Mouse (Mus musculus) lung, embryonic 16.5 days (tissue): ENCODE measurements around the gene Gm10260. TPM values are rescaled to one million over a fixed set of nuclear protein-coding genes. Genes with fewer than 3 reads are reported as not detected.

Experiments used
- ATAC-seq: fragments of 200-750 bp; cut with Nextera tagmentation; 2 replicates; pipeline ENCODE4 v1.8.0; 2017; ENCODE audit warnings: low read depth, mild to moderate bottlenecking, moderate library complexity
- H3K27ac ChIP-seq: fragments of 300-500 bp; sonication (generic); 2 replicates; pipeline ENCODE4 v1.5.1; 2014; ENCODE audit warnings: mild to moderate bottlenecking, control low read depth, low read length
- H3K27me3 ChIP-seq: fragments of 300-500 bp; sonication (generic); 2 replicates; pipeline ENCODE4 v1.6.1; 2014; ENCODE audit warnings: low read depth, low read length, mixed read lengths; ENCODE audit not compliant: control insufficient read depth, insufficient read depth
- H3K36me3 ChIP-seq: fragments of 300-500 bp; sonication (generic); 2 replicates; pipeline ENCODE4 v1.6.1; 2014; ENCODE audit warnings: low read length; ENCODE audit not compliant: control insufficient read depth, insufficient read depth
- H3K4me1 ChIP-seq: fragments of 300-500 bp; sonication (generic); replicated peaks from 2 replicates; pipeline ENCODE4 v1.6.1; 2014; ENCODE audit warnings: low read length, mixed read lengths; ENCODE audit not compliant: control insufficient read depth, insufficient read depth
- H3K4me2 ChIP-seq: fragments of 300-500 bp; sonication (generic); 2 replicates; pipeline ENCODE4 v1.6.1; 2014; ENCODE audit warnings: low read depth, low read length, control low read depth
- H3K4me3 ChIP-seq: fragments of 300-500 bp; sonication (generic); 2 replicates; pipeline ENCODE4 v1.5.1; 2014; ENCODE audit warnings: mild to moderate bottlenecking, low read length, control low read depth
- H3K9ac ChIP-seq: fragments of 300-500 bp; sonication (generic); 2 replicates; pipeline ENCODE4 v1.6.1; 2014; ENCODE audit warnings: low read length, control low read depth
- H3K9me3 ChIP-seq: fragments of 300-500 bp; sonication (generic); 2 replicates; pipeline ENCODE4 v1.6.1; 2016; ENCODE audit warnings: low read length; ENCODE audit not compliant: control insufficient read depth
- WGBS: fragments of 180-500 bp; shearing (Covaris S2); extraction: QIAGEN DNeasy Blood & Tissue Kit; methylation state at CpG from one replicate; pipeline ENCODE4 v1.1.7; 2014; 5-methylcytosine and 5-hydroxymethylcytosine counted together
- polyA plus RNA-seq: library from polyadenylated mRNA; unstranded; fragments of >200 nt; fragmentation: Nextera tagmentation; extraction: Ambion mirVana; gene quantifications from 2 replicates; pipeline ENCODE4 v1.2.1, GENCODE M21; 2015

Gene Gm10260
- polyA plus RNA-seq, 1 experiment from 2014 or later: 3.6 TPM

GRCm38 (mm10) chr13:97775907-97776306 is 15.5 kb upstream of the Gm10260 start:
- no peaks in the 10 kb centered on the region for H3K36me3 ChIP-seq
- H3K9ac ChIP-seq: no peak overlapping the region
- no peak for ATAC-seq
- H3K27me3 ChIP-seq: no peaks in the 10 kb centered on the region
- H3K4me3 ChIP-seq: no peak overlapping the region
- 85% methylated on average over 8 of the region's 8 CpGs for WGBS
- H3K9me3 ChIP-seq: peaks cover 6% of the 10 kb centered on the region; the same call in 1 of the 2 replicates
- peaks cover 27% of the 10 kb centered on the region for H3K4me1 ChIP-seq
- H3K27ac ChIP-seq: no peak overlapping the region
- H3K4me2 ChIP-seq: no peak overlapping the region

GRCm38 (mm10) chr13:97774740-97775425 is 14.5 kb upstream of the Gm10260 start:
- H3K27ac ChIP-seq: no peak overlapping the region
- WGBS: 71% methylated on average over 10 of the region's 10 CpGs

GRCm38 (mm10) chr13:97769205-97769604 is 8.8 kb upstream of the Gm10260 start:
- Histone ChIP-seq H3K4me1 (peaks cover 14% of the 10 kb centered on the region), H3K36me3 (no peaks in the 10 kb centered on the region), H3K27me3 (no peaks in the 10 kb centered on the region), H3K27ac (peak overlapping the region; percentile 44; the same call in 1 of the 2 replicates), H3K9ac (no peak overlapping the region), H3K4me2 (no peak overlapping the region), H3K9me3 (peaks cover 6% of the 10 kb centered on the region; the same call in 1 of the 2 replicates), H3K4me3 (no peak overlapping the region)
- no peak for ATAC-seq
- WGBS: 52% methylated on average over 3 of the region's 3 CpGs

More at GRCm38 (mm10) chr13:97774740-97775425, 14.5 kb upstream of the Gm10260 start:
- peaks cover 6% of the 10 kb centered on the region; the same call in 1 of the 2 replicates for H3K9me3 ChIP-seq
- H3K4me3 ChIP-seq: no peak overlapping the region
- peaks cover 24% of the 10 kb centered on the region for H3K4me1 ChIP-seq
- no peak for ATAC-seq
- H3K9ac ChIP-seq: no peak overlapping the region
- no peaks in the 10 kb centered on the region for H3K27me3 ChIP-seq
- no peaks in the 10 kb centered on the region for H3K36me3 ChIP-seq
- H3K4me2 ChIP-seq: no peak overlapping the region

GRCm38 (mm10) chr13:97768803-97769202 is 8.4 kb upstream of the Gm10260 start:
- peak overlapping the region; percentile 44 for H3K27ac ChIP-seq
- no peak for ATAC-seq
- WGBS: 61% methylated on average over 3 of the region's 3 CpGs

GRCm38 (mm10) chr13:97768046-97768682 is 7.7 kb upstream of the Gm10260 start:
- Histone ChIP-seq H3K27ac (peak overlapping the region; percentile 44), H3K9ac (no peak overlapping the region), H3K4me1 (peaks cover 24% of the 10 kb centered on the region), H3K4me2 (no peak overlapping the region), H3K36me3 (no peaks in the 10 kb centered on the region), H3K4me3 (no peak overlapping the region), H3K9me3 (peaks cover 6% of the 10 kb centered on the region; the same call in 1 of the 2 replicates), H3K27me3 (no peaks in the 10 kb centered on the region)
- WGBS: 44% methylated on average over 7 of the region's 7 CpGs
- peak; percentile 89 for ATAC-seq

More at GRCm38 (mm10) chr13:97768803-97769202, 8.4 kb upstream of the Gm10260 start:
- Histone ChIP-seq H3K4me3 (no peak overlapping the region), H3K4me1 (peaks cover 17% of the 10 kb centered on the region), H3K9me3 (peaks cover 6% of the 10 kb centered on the region; the same call in 1 of the 2 replicates), H3K36me3 (no peaks in the 10 kb centered on the region), H3K4me2 (no peak overlapping the region), H3K9ac (no peak overlapping the region), H3K27me3 (no peaks in the 10 kb centered on the region)

GRCm38 (mm10) chr13:97766600-97766999 is 6.2 kb upstream of the Gm10260 start:
- 84% methylated on average over 3 of the region's 3 CpGs for WGBS
- Histone ChIP-seq H3K9me3 (peaks cover under 1% of the 10 kb centered on the region; the same call in 1 of the 2 replicates), H3K27ac (no peak overlapping the region), H3K4me1 (peaks cover 24% of the 10 kb centered on the region), H3K4me2 (no peak overlapping the region), H3K9ac (no peak overlapping the region), H3K36me3 (no peaks in the 10 kb centered on the region), H3K4me3 (no peak overlapping the region), H3K27me3 (no peaks in the 10 kb centered on the region)
- ATAC-seq: no peak

GRCm38 (mm10) chr13:97765913-97766312 is 5.5 kb upstream of the Gm10260 start:
- H3K27me3 ChIP-seq: no peaks in the 10 kb centered on the region
- no peak overlapping the region for H3K4me2 ChIP-seq
- no peak overlapping the region for H3K4me3 ChIP-seq
- no peaks in the 10 kb centered on the region for H3K9me3 ChIP-seq
- no peak overlapping the region for H3K27ac ChIP-seq
- WGBS: 66% methylated on average over 2 of the region's 2 CpGs
- H3K4me1 ChIP-seq: peaks cover 24% of the 10 kb centered on the region
- no peak overlapping the region for H3K9ac ChIP-seq
- no peaks in the 10 kb centered on the region for H3K36me3 ChIP-seq
- ATAC-seq: no peak

- H3K4me3 ChIP-seq: no peak overlapping the region
- no peak overlapping the region for H3K9ac ChIP-seq
- no peaks in the 10 kb centered on the region for H3K36me3 ChIP-seq
- H3K27me3 ChIP-seq: no peaks in the 10 kb centered on the region
- H3K9me3 ChIP-seq: no peaks in the 10 kb centered on the region
- no peak overlapping the region for H3K27ac ChIP-seq
- WGBS: 31% methylated on average over 7 of the region's 7 CpGs
- no peak for ATAC-seq
- H3K4me1 ChIP-seq: peaks cover 21% of the 10 kb centered on the region
- no peak overlapping the region for H3K4me2 ChIP-seq
Measured at GRCm38 (mm10) chr13:97764067-97764466, 3.6 kb upstream of the Gm10260 start.

- Histone ChIP-seq H3K27me3 (no peaks in the 10 kb centered on the region), H3K36me3 (no peaks in the 10 kb centered on the region), H3K27ac (no peak overlapping the region), H3K4me2 (no peak overlapping the region), H3K9ac (no peak overlapping the region), H3K4me3 (no peak overlapping the region), H3K4me1 (peaks cover 16% of the 10 kb centered on the region), H3K9me3 (no peaks in the 10 kb centered on the region)
- 55% methylated on average over 6 of the region's 6 CpGs for WGBS
- ATAC-seq: no peak
Measured at GRCm38 (mm10) chr13:97763436-97763835, 3.0 kb upstream of the Gm10260 start.
